Mouse (Mus musculus) testis, postnatal 14 days (tissue): ENCODE measurements around the gene Kif22.
"Not testable (repeated sequence)": the region's sequence is repeated elsewhere in the genome, so short reads cannot be mapped to it uniquely, and the experiment has no call there.

ENCODE experiments used
- DNase-seq: peaks from one replicate; pipeline ENCODE4 v3.0.0; 2021; ENCODE audit warnings: low spot score

Gene Kif22

GRCm38 (mm10) chr7:127041851-127042672 lies at the start of gene Kif22:
Gene Kif22 (minus strand): TSS chr7:127042471.
- DNase-seq, result peak; percentile 89

- DNase-seq, result no peak
Observed at GRCm38 (mm10) chr7:127091114-127091896, 49.0 kb upstream of the Kif22 start, which contains the start of gene AI467606. Gene AI467606 (plus strand): TSS chr7:127091359.

GRCm38 (mm10) chr7:127090154-127091113 lies 48.2 kb upstream of the Kif22 start:
- no peak for DNase-seq

GRCm38 (mm10) chr7:127088901-127089845 lies 46.9 kb upstream of the Kif22 start:
- DNase-seq, result no peak

- DNase-seq, result no peak
Observed at GRCm38 (mm10) chr7:127088083-127088482, 45.8 kb upstream of the Kif22 start.

- not testable (repeated sequence) for DNase-seq
Observed at GRCm38 (mm10) chr7:127087278-127088010, 45.2 kb upstream of the Kif22 start, which contains the start of gene Zg16. Gene Zg16 (minus strand): TSS chr7:127087328.

- DNase-seq, result not testable (repeated sequence)
Observed at GRCm38 (mm10) chr7:127085751-127086150, 43.5 kb upstream of the Kif22 start.

GRCm38 (mm10) chr7:127084794-127085193 lies 42.5 kb upstream of the Kif22 start:
- no peak for DNase-seq

- DNase-seq, result no peak
Observed at GRCm38 (mm10) chr7:127083689-127084088, 41.4 kb upstream of the Kif22 start.

GRCm38 (mm10) chr7:127082995-127083394 lies 40.7 kb upstream of the Kif22 start:
- no peak for DNase-seq

GRCm38 (mm10) chr7:127082271-127082670 lies 40.0 kb upstream of the Kif22 start:
- DNase-seq, result no peak

- no peak for DNase-seq
Observed at GRCm38 (mm10) chr7:127080045-127080444, 37.8 kb upstream of the Kif22 start.

GRCm38 (mm10) chr7:127077692-127078091 lies 35.4 kb upstream of the Kif22 start:
- no peak for DNase-seq

GRCm38 (mm10) chr7:127076188-127076587 lies 33.9 kb upstream of the Kif22 start:
- DNase-seq, result no peak

GRCm38 (mm10) chr7:127073221-127073620 lies 30.9 kb upstream of the Kif22 start:
- no peak for DNase-seq

- no peak for DNase-seq
Observed at GRCm38 (mm10) chr7:127070871-127071413, 28.7 kb upstream of the Kif22 start.

- DNase-seq, result no peak
Observed at GRCm38 (mm10) chr7:127066317-127066716, 24.0 kb upstream of the Kif22 start.

GRCm38 (mm10) chr7:127065538-127065937 lies 23.3 kb upstream of the Kif22 start:
- no peak for DNase-seq

GRCm38 (mm10) chr7:127055026-127055585 lies 12.8 kb upstream of the Kif22 start:
- DNase-seq, result no peak
